Mouse (Mus musculus): ENCODE results near the gene Cdcp1. TPM values are rescaled to one million over a fixed set of nuclear protein-coding genes. Genes with fewer than 3 reads are reported as not detected.

Gene Cdcp1
- total and polyA plus RNA-seq, 3 experiments: 0.11 TPM; not detected in 2

DNA sequence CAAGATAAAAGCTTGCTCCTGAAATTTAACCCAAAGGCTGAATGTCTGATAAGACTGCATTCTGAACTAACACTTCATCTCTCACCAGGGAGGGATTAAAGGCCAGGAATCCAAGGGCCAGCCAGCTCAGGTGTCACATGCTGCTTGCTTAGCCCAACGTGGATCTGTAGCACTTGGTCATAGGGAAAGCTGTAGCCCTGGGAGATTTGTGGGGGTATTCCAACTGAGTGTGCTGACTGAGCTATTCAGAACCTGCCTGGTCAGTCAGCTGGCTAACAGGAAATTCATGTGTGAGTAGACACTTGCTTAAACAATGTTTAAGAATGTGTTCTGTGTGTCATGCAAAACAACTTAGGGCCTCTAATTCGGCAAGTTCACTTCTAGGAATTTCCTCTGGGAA is 9.3 kb downstream of the Cdcp1 start:
- no peak for ATAC-seq (ENCODE audit: extremely low read depth, insufficient number of reproducible peaks, low FRiP score, poor library complexity, severe bottlenecking)
- Histone ChIP-seq H3K36me3 (replicated peaks) (no peaks in the 10 kb centered on the region), H3K4me3 (ENCODE audit: low read depth, low read length) (no peak overlapping the region), H3K4me1 (ENCODE audit: insufficient read depth, low read depth, low read length) (no peaks in the 10 kb centered on the region), H3K27me3 (ENCODE audit: insufficient read depth, low read length) (0 out of 2 replicates have a peak, but pooled peaks cover 3% of the 10 kb centered on the region), H3K9me3 (replicated peaks) (no peaks in the 10 kb centered on the region)
- no peak for DNase-seq (ENCODE audit: low spot score)
- no peak for TF ChIP-seq GATA2 (IDR thresholded peaks at IDR 0.05; ENCODE audit: borderline replicate concordance, low read depth, low read length)
- TF ChIP-seq CTCF (IDR thresholded peaks at IDR 0.05; ENCODE audit: low read depth, low read length): no peak
- TF ChIP-seq TAL1 (conservative IDR thresholded peaks at IDR 0.05; ENCODE audit: low read depth, low read length): no peak
- TF ChIP-seq POLR2AphosphoS5 (IDR thresholded peaks at IDR 0.05; ENCODE audit: insufficient replicate concordance, low read depth, low read length): no peak
- TF ChIP-seq GATA1 (IDR thresholded peaks at IDR 0.05; ENCODE audit: borderline replicate concordance, low read length): no peak

GRCm38 (mm10) chr9:123200116-123200515 is 15.7 kb downstream of the Cdcp1 start:
- ATAC-seq (ENCODE audit: extremely low read depth, insufficient number of reproducible peaks, low FRiP score, poor library complexity, severe bottlenecking) (no peak), DNase-seq (ENCODE audit: low spot score) (no peak)
- Histone ChIP-seq H3K4me3 (ENCODE audit: low read depth, low read length) (no peak overlapping the region), H3K36me3 (replicated peaks) (no peaks in the 10 kb centered on the region), H3K9me3 (replicated peaks) (no peaks in the 10 kb centered on the region), H3K27me3 (ENCODE audit: insufficient read depth, low read length) (no peaks in the 10 kb centered on the region), H3K4me1 (ENCODE audit: insufficient read depth, low read depth, low read length) (no peaks in the 10 kb centered on the region)
- TF ChIP-seq GATA2 (IDR thresholded peaks at IDR 0.05; ENCODE audit: borderline replicate concordance, low read depth, low read length): no peak
- TF ChIP-seq GATA1 (IDR thresholded peaks at IDR 0.05; ENCODE audit: borderline replicate concordance, low read length): no peak
- TF ChIP-seq CTCF (IDR thresholded peaks at IDR 0.05; ENCODE audit: low read depth, low read length): no peak
- TF ChIP-seq POLR2AphosphoS5 (IDR thresholded peaks at IDR 0.05; ENCODE audit: insufficient replicate concordance, low read depth, low read length): no peak
- TF ChIP-seq TAL1 (conservative IDR thresholded peaks at IDR 0.05; ENCODE audit: low read depth, low read length): no peak

DNA sequence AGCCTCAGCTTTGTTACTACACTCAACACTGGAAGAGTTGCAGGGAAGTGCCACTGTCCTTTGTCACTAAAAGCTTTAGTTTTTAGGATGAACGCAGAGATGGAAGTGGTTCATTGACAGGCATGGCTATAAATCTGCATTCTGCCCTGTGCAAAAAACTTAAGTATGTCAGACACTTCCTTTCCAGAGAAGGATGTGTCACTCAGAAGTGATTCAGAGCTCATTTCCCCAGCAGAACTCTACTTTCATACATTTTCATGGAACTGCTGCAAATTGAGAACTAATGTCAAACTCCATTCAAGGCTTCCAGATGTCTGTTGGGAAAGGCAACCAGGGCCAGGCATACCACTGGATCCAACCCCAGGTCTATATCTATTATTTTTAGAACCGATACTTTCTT is 27.6 kb downstream of the Cdcp1 start:
- ATAC-seq (ENCODE audit: extremely low read depth, insufficient number of reproducible peaks, low FRiP score, poor library complexity, severe bottlenecking) (no peak), DNase-seq (ENCODE audit: low spot score) (no peak)
- Histone ChIP-seq H3K27me3 (ENCODE audit: insufficient read depth, low read length) (peaks cover 4% of the 10 kb centered on the region; the same call in 1 of the 2 replicates), H3K9me3 (replicated peaks) (no peaks in the 10 kb centered on the region), H3K4me3 (ENCODE audit: low read depth, low read length) (no peak overlapping the region), H3K4me1 (ENCODE audit: insufficient read depth, low read depth, low read length) (no peaks in the 10 kb centered on the region), H3K36me3 (replicated peaks) (no peaks in the 10 kb centered on the region)
- TF ChIP-seq POLR2AphosphoS5 (IDR thresholded peaks at IDR 0.05; ENCODE audit: insufficient replicate concordance, low read depth, low read length) (no peak), GATA2 (IDR thresholded peaks at IDR 0.05; ENCODE audit: borderline replicate concordance, low read depth, low read length) (no peak), CTCF (IDR thresholded peaks at IDR 0.05; ENCODE audit: low read depth, low read length) (no peak), GATA1 (IDR thresholded peaks at IDR 0.05; ENCODE audit: borderline replicate concordance, low read length) (no peak), TAL1 (conservative IDR thresholded peaks at IDR 0.05; ENCODE audit: low read depth, low read length) (no peak)

- no peak for TF ChIP-seq TAL1 (conservative IDR thresholded peaks at IDR 0.05; ENCODE audit: low read depth, low read length)
- TF ChIP-seq CTCF (IDR thresholded peaks at IDR 0.05; ENCODE audit: low read depth, low read length): no peak
- no peak for TF ChIP-seq POLR2AphosphoS5 (IDR thresholded peaks at IDR 0.05; ENCODE audit: insufficient replicate concordance, low read depth, low read length)
- TF ChIP-seq GATA1 (IDR thresholded peaks at IDR 0.05; ENCODE audit: borderline replicate concordance, low read length): no peak
- no peak for TF ChIP-seq GATA2 (IDR thresholded peaks at IDR 0.05; ENCODE audit: borderline replicate concordance, low read depth, low read length)
- Histone ChIP-seq H3K27me3 (ENCODE audit: insufficient read depth, low read length) (peaks cover 6% of the 10 kb centered on the region; the same call in 1 of the 2 replicates), H3K4me3 (ENCODE audit: low read depth, low read length) (no peak overlapping the region), H3K36me3 (replicated peaks) (no peaks in the 10 kb centered on the region), H3K4me1 (ENCODE audit: insufficient read depth, low read depth, low read length) (no peaks in the 10 kb centered on the region), H3K9me3 (replicated peaks) (no peaks in the 10 kb centered on the region)
- DNase-seq (ENCODE audit: low spot score) (no peak), ATAC-seq (ENCODE audit: extremely low read depth, insufficient number of reproducible peaks, low FRiP score, poor library complexity, severe bottlenecking) (no peak)
Measured at GRCm38 (mm10) chr9:123187589-123187988, 28.2 kb downstream of the Cdcp1 start.

GRCm38 (mm10) chr9:123186151-123186550 is 29.7 kb downstream of the Cdcp1 start:
- peaks cover 6% of the 10 kb centered on the region; the same call in 1 of the 2 replicates for H3K27me3 ChIP-seq (ENCODE audit: insufficient read depth, low read length)
- H3K4me1 ChIP-seq (ENCODE audit: insufficient read depth, low read depth, low read length): no peaks in the 10 kb centered on the region
- no peaks in the 10 kb centered on the region for H3K36me3 ChIP-seq (replicated peaks)
- H3K4me3 ChIP-seq (ENCODE audit: low read depth, low read length): no peak overlapping the region
- ATAC-seq (ENCODE audit: extremely low read depth, insufficient number of reproducible peaks, low FRiP score, poor library complexity, severe bottlenecking): no peak
- no peak for DNase-seq (ENCODE audit: low spot score)
- TF ChIP-seq CTCF (IDR thresholded peaks at IDR 0.05; ENCODE audit: low read depth, low read length): no peak
- no peak for TF ChIP-seq TAL1 (conservative IDR thresholded peaks at IDR 0.05; ENCODE audit: low read depth, low read length)
- TF ChIP-seq GATA1 (IDR thresholded peaks at IDR 0.05; ENCODE audit: borderline replicate concordance, low read length): no peak
- TF ChIP-seq GATA2 (IDR thresholded peaks at IDR 0.05; ENCODE audit: borderline replicate concordance, low read depth, low read length): no peak
- TF ChIP-seq POLR2AphosphoS5 (IDR thresholded peaks at IDR 0.05; ENCODE audit: insufficient replicate concordance, low read depth, low read length): no peak
- H3K9me3 ChIP-seq (replicated peaks): no peaks in the 10 kb centered on the region

GRCm38 (mm10) chr9:123185546-123185945 is 30.3 kb downstream of the Cdcp1 start:
- H3K27me3 ChIP-seq (ENCODE audit: insufficient read depth, low read length): peaks cover 6% of the 10 kb centered on the region; the same call in 1 of the 2 replicates
- no peak for TF ChIP-seq POLR2AphosphoS5 (IDR thresholded peaks at IDR 0.05; ENCODE audit: insufficient replicate concordance, low read depth, low read length)
- TF ChIP-seq GATA2 (IDR thresholded peaks at IDR 0.05; ENCODE audit: borderline replicate concordance, low read depth, low read length): no peak
- no peak for TF ChIP-seq TAL1 (conservative IDR thresholded peaks at IDR 0.05; ENCODE audit: low read depth, low read length)
- no peak for TF ChIP-seq CTCF (IDR thresholded peaks at IDR 0.05; ENCODE audit: low read depth, low read length)
- TF ChIP-seq GATA1 (IDR thresholded peaks at IDR 0.05; ENCODE audit: borderline replicate concordance, low read length): no peak
- ATAC-seq (ENCODE audit: extremely low read depth, insufficient number of reproducible peaks, low FRiP score, poor library complexity, severe bottlenecking) (no peak), DNase-seq (ENCODE audit: low spot score) (no peak)
- H3K9me3 ChIP-seq (replicated peaks): no peaks in the 10 kb centered on the region
- H3K4me3 ChIP-seq (ENCODE audit: low read depth, low read length): no peak overlapping the region
- H3K36me3 ChIP-seq (replicated peaks): no peaks in the 10 kb centered on the region
- no peaks in the 10 kb centered on the region for H3K4me1 ChIP-seq (ENCODE audit: insufficient read depth, low read depth, low read length)

All from G1E (cell line).